Mouse (Mus musculus): ENCODE data around the gene Zmat5. TPM values are rescaled to one million over a fixed set of nuclear protein-coding genes. Genes with fewer than 3 reads are reported as not detected.

The Zmat5 gene
- polyA plus RNA-seq (2015; fragmentation: Illumina TruSeq; extraction: RNeasy Lipid Tissue Mini Kit (QIAGEN cat#74804); ENCODE audit: insufficient read depth, low replicate concordance) = 12.2 TPM

GRCm38 (mm10) chr11:4704072-4704964, at the start of gene Zmat5, which contains the start of gene Uqcr10:
Gene Zmat5, plus strand, starts transcription at chr11:4704678.
Gene Uqcr10, minus strand, starts transcription at chr11:4704342.

GRCm38 (mm10) chr11:4746733-4747132, 42.3 kb downstream of the Zmat5 start, which contains the start of gene Cabp7:
Gene Cabp7, minus strand, starts transcription at chr11:4746778.

Other genes starting within 250 kb of the Zmat5 start
- gene Mtmr3, start 109.8 kb upstream of the Zmat5 start, polyA plus RNA-seq (2015; fragmentation: Illumina TruSeq; extraction: RNeasy Lipid Tissue Mini Kit (QIAGEN cat#74804); ENCODE audit: insufficient read depth, low replicate concordance) = 62.7 TPM
- not detected for gene Gm11032, start 84.6 kb upstream of the Zmat5 start, polyA plus RNA-seq (2015; fragmentation: Illumina TruSeq; extraction: RNeasy Lipid Tissue Mini Kit (QIAGEN cat#74804); ENCODE audit: insufficient read depth, low replicate concordance)
- gene Ascc2, start 66.9 kb upstream of the Zmat5 start, polyA plus RNA-seq (2015; fragmentation: Illumina TruSeq; extraction: RNeasy Lipid Tissue Mini Kit (QIAGEN cat#74804); ENCODE audit: insufficient read depth, low replicate concordance) = 23.1 TPM
- 53.9 TPM for gene Uqcr10, start 336 bp upstream of the Zmat5 start, polyA plus RNA-seq (2015; fragmentation: Illumina TruSeq; extraction: RNeasy Lipid Tissue Mini Kit (QIAGEN cat#74804); ENCODE audit: insufficient read depth, low replicate concordance)
- gene Cabp7, start 42.1 kb downstream of the Zmat5 start, polyA plus RNA-seq (2015; fragmentation: Illumina TruSeq; extraction: RNeasy Lipid Tissue Mini Kit (QIAGEN cat#74804); ENCODE audit: insufficient read depth, low replicate concordance) = not detected
- gene Nf2, start 144.9 kb downstream of the Zmat5 start, polyA plus RNA-seq (2015; fragmentation: Illumina TruSeq; extraction: RNeasy Lipid Tissue Mini Kit (QIAGEN cat#74804); ENCODE audit: insufficient read depth, low replicate concordance) = 40.6 TPM
- 18.0 TPM for gene Nipsnap1, start 169.3 kb downstream of the Zmat5 start, polyA plus RNA-seq (2015; fragmentation: Illumina TruSeq; extraction: RNeasy Lipid Tissue Mini Kit (QIAGEN cat#74804); ENCODE audit: insufficient read depth, low replicate concordance)
- 36.4 TPM for gene Thoc5, start 190.6 kb downstream of the Zmat5 start, polyA plus RNA-seq (2015; fragmentation: Illumina TruSeq; extraction: RNeasy Lipid Tissue Mini Kit (QIAGEN cat#74804); ENCODE audit: insufficient read depth, low replicate concordance)
- gene Nefh, start 243.4 kb downstream of the Zmat5 start, polyA plus RNA-seq (2015; fragmentation: Illumina TruSeq; extraction: RNeasy Lipid Tissue Mini Kit (QIAGEN cat#74804); ENCODE audit: insufficient read depth, low replicate concordance) = 2.3 TPM

Data from spleen, adult 10 weeks (tissue).